Mouse (Mus musculus) fat pad, adult 2 months (tissue): ENCODE data around the gene Brix1.

Experiments used
- DNase-seq: peaks from one replicate; pipeline ENCODE4 v3.0.0-alpha.2; 2011; ENCODE audit warnings: low read depth, low spot score; ENCODE audit errors: extremely low read depth

The Brix1 gene

GRCm38 (mm10) chr15:10460986-10461385 lies 24.8 kb downstream of the Brix1 start:
- DNase-seq = no peak

GRCm38 (mm10) chr15:10447102-10447501 lies 38.6 kb downstream of the Brix1 start:
- no peak for DNase-seq

GRCm38 (mm10) chr15:10442275-10442674 lies 43.5 kb downstream of the Brix1 start:
- no peak for DNase-seq

- no peak for DNase-seq
Measured at GRCm38 (mm10) chr15:10441493-10441892, 44.3 kb downstream of the Brix1 start.

GRCm38 (mm10) chr15:10439963-10440362 lies 45.8 kb downstream of the Brix1 start:
- DNase-seq = no peak

GRCm38 (mm10) chr15:10436893-10437292 lies 48.9 kb downstream of the Brix1 start:
- no peak for DNase-seq

- no peak for DNase-seq
Measured at GRCm38 (mm10) chr15:10426545-10427266, 59.0 kb downstream of the Brix1 start.

- DNase-seq = no peak
Measured at GRCm38 (mm10) chr15:10426124-10426523, 59.6 kb downstream of the Brix1 start.
